Mouse (Mus musculus) intestine, embryonic 14.5 days (tissue): ENCODE results near the gene Slc22a23. TPM values are rescaled to one million over a fixed set of nuclear protein-coding genes. Genes with fewer than 3 reads are reported as not detected.

Experiments used
- ATAC-seq: fragments of 200-750 bp; cut with Nextera tagmentation; replicated peaks from 2 replicates; pipeline ENCODE4 v1.8.0; 2017; ENCODE audit warnings: low read depth, moderate number of reproducible peaks, moderate TSS enrichment, moderate library complexity; ENCODE audit not compliant: low FRiP score, low TSS enrichment
- DNase-seq: peaks from one replicate; pipeline ENCODE4 v3.0.0-alpha.2; 2018; ENCODE audit warnings: low spot score
- H3K27ac ChIP-seq: fragments of 300-500 bp; sonication (generic); 2 replicates; pipeline ENCODE4 v1.5.1; 2014; ENCODE audit warnings: low read depth, mild to moderate bottlenecking, control low read depth
- H3K27me3 ChIP-seq: fragments of 300-500 bp; sonication (generic); replicated peaks from 2 replicates; pipeline ENCODE4 v1.6.1; 2014; ENCODE audit warnings: low read length, control low read depth; ENCODE audit not compliant: control insufficient read depth, insufficient read depth
- H3K36me3 ChIP-seq: fragments of 300-500 bp; sonication (generic); 2 replicates; pipeline ENCODE4 v1.6.1; 2014; ENCODE audit warnings: low read length, control low read depth; ENCODE audit not compliant: control insufficient read depth, insufficient read depth
- H3K4me1 ChIP-seq: fragments of 300-500 bp; sonication (generic); replicated peaks from 2 replicates; pipeline ENCODE4 v1.6.1; 2014; ENCODE audit warnings: low read length, control low read depth, mixed read lengths; ENCODE audit not compliant: control insufficient read depth, insufficient read depth
- H3K4me2 ChIP-seq: fragments of 300-500 bp; sonication (generic); 2 replicates; pipeline ENCODE4 v1.6.1; 2014; ENCODE audit warnings: low read length
- H3K4me3 ChIP-seq: fragments of 300-500 bp; sonication (generic); 2 replicates; pipeline ENCODE4 v1.5.1; 2014; ENCODE audit warnings: low read depth, low read length, control low read depth, mixed read lengths
- H3K9ac ChIP-seq: fragments of 300-500 bp; sonication (generic); 2 replicates; pipeline ENCODE4 v1.6.1; 2014; ENCODE audit warnings: mild to moderate bottlenecking, low read length
- H3K9me3 ChIP-seq: fragments of 300-500 bp; sonication (generic); 2 replicates; pipeline ENCODE4 v1.6.1; 2016; ENCODE audit warnings: low read length, control low read depth; ENCODE audit not compliant: control insufficient read depth
- WGBS: fragments of 180-500 bp; shearing (Covaris S2); extraction: QIAGEN DNeasy Blood & Tissue Kit; methylation state at CpG from one replicate; pipeline ENCODE4 v1.1.7; 2014; 5-methylcytosine and 5-hydroxymethylcytosine counted together
- polyA plus RNA-seq: library from polyadenylated mRNA; unstranded; fragments of >200 nt; fragmentation: Nextera tagmentation; extraction: Ambion mirVana; gene quantifications from 2 replicates; pipeline ENCODE4 v1.2.1, GENCODE M21; 2014

Slc22a23 gene
- polyA plus RNA-seq, 1 experiment from 2014 or later: 4.0 TPM

DNA sequence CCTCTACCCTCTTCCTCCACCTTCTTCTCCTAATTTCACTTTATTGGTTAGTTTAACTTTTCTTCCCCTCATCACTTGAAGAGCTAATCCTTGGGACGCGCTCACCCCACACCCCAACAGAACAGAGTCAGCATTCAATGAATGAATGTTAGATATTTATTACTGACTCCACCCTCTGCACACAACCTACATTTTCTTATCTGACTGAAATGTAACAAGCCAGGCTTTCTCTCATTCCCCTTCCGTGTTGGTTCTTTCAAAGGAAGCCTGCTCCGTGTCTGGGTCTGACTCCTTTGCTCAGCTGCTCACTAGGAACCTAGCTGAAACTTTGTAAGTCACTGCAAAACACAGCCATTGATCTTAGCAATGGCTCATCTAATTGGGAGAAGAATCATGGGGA is 1.8 kb upstream of the Slc22a23 start:
- Histone ChIP-seq H3K27ac (no peak overlapping the region), H3K9me3 (no peaks in the 10 kb centered on the region), H3K9ac (no peak overlapping the region), H3K27me3 (peaks cover 43% of the 10 kb centered on the region), H3K4me1 (peaks cover 8% of the 10 kb centered on the region; the same call in 1 of the 2 replicates), H3K36me3 (no peaks in the 10 kb centered on the region), H3K4me2 (no peak overlapping the region), H3K4me3 (no peak overlapping the region)
- 42% methylated on average over 4 of the region's 4 CpGs for WGBS
- ATAC-seq (no peak), DNase-seq (no peak)

DNA sequence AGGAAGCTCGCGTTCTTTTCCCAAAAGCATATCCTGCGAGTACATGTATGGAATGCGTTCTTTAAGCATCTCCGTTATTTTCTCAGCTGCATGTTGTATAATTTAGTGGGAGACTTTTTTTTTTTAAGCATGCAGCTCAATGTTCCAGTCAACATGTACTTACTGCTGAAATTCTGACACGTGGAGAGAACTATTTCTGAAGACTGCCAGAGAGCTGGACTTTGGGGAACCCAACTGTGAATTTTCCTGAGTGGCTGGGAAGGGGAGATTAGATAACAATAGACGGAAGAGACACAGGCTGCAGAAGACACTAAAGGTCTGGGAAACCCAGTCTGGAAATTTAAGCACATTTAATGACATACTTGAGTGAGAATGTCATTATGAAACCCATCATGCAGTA is 1.3 kb upstream of the Slc22a23 start:
- H3K4me3 ChIP-seq: no peak overlapping the region
- no peaks in the 10 kb centered on the region for H3K9me3 ChIP-seq
- no peak for DNase-seq
- WGBS: 53% methylated on average over 7 of the region's 7 CpGs
- H3K36me3 ChIP-seq: no peaks in the 10 kb centered on the region
- no peak overlapping the region for H3K9ac ChIP-seq
- no peak for ATAC-seq
- no peak overlapping the region for H3K4me2 ChIP-seq
- peaks cover 8% of the 10 kb centered on the region; the same call in 1 of the 2 replicates for H3K4me1 ChIP-seq
- peaks cover 46% of the 10 kb centered on the region for H3K27me3 ChIP-seq
- H3K27ac ChIP-seq: no peak overlapping the region

DNA sequence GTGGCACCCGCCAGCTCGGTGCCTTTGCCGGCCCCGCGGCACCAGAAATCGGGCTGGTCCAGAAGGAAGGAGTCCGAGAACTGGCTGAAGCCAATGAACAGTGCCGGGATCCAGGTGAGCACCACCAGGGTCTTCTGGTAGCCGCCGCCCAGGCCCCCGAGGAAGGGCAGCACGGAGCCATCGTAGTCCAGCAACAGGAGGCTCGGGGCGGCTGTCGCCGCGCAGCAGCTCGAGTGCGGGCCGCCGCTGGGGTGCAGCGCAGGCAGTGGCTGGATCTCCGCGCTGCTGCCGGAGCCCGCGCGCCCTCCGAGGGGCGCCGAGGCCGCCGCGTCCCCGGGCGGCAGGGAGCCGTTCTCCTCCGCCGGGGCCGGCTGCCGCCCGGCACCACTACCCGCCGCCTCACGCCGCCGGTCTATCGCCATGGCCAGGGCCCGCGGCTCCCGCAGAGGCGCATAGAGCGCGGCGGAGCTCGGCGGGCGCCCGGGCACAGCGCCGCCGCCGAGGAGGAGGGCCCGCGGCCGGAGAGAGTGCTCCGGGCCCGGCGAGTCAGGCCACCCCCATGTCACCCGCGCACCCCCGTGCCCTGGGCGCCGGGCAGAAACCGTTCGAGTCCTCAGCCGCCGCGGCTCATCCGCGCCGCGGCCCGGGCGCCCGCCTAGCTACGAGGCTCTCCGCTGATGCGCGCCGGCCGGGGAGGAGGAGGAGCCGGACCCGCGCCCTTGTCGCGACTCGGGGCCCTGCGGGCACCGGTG is 430 bp downstream of the Slc22a23 start:
- Histone ChIP-seq H3K9me3 (no peaks in the 10 kb centered on the region), H3K36me3 (no peaks in the 10 kb centered on the region), H3K4me1 (peaks cover 8% of the 10 kb centered on the region; the same call in 1 of the 2 replicates), H3K27ac (0 out of 2 replicates have a peak overlapping the region, but pooled peaks have one; percentile 11), H3K4me2 (peak overlapping the region; percentile 98), H3K4me3 (peak overlapping the region; percentile 62), H3K27me3 (peaks cover 46% of the 10 kb centered on the region), H3K9ac (peak overlapping the region; percentile 67)
- ATAC-seq (peak; percentile 46), DNase-seq (no peak)
- under 1% methylated on average over 67 of the region's 101 CpGs for WGBS

DNA sequence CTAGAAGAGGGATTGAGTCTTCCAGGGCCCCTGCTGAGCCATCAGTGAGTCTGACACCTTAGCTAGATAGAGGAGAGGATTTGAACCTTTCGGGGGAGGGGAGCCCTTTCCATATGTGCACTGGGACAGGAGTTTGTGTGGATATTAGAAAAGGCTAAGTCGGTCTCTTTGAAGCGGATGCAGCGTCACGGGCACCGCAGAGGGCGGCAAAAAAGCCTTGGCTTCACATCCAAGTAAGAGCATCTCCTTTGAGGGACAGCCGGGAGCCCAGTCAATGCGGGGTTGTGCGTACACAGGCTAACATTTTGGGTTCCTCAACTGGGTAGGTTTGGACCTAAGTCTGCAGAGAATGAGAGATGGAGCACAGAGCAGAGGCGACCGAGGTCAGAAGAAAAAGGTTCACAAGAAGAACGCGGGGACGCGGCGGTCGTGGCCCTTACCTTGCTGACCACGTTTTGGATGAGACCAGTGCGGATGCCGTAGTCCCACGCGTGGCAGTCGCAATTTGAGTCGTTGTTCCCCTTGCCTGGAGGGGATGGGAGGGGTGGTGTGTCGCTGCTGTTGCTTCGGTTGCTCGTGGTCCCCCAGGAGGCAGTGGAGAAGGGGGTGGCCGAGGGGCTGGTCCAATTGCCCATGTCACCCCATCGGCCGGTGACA is 1.1 kb downstream of the Slc22a23 start:
- H3K27me3 ChIP-seq: peaks cover 46% of the 10 kb centered on the region
- H3K9me3 ChIP-seq: no peaks in the 10 kb centered on the region
- H3K36me3 ChIP-seq: no peaks in the 10 kb centered on the region
- ATAC-seq: 0 out of 2 replicates have a peak, but pooled peaks have one; percentile 4
- DNase-seq: peak; percentile 77
- H3K4me3 ChIP-seq: peak overlapping the region; percentile 62
- H3K4me1 ChIP-seq: peaks cover 8% of the 10 kb centered on the region; the same call in 1 of the 2 replicates
- 1% methylated on average over 31 of the region's 31 CpGs for WGBS
- peak overlapping the region; percentile 67 for H3K9ac ChIP-seq
- no peak overlapping the region for H3K27ac ChIP-seq
- peak overlapping the region; percentile 98 for H3K4me2 ChIP-seq

DNA sequence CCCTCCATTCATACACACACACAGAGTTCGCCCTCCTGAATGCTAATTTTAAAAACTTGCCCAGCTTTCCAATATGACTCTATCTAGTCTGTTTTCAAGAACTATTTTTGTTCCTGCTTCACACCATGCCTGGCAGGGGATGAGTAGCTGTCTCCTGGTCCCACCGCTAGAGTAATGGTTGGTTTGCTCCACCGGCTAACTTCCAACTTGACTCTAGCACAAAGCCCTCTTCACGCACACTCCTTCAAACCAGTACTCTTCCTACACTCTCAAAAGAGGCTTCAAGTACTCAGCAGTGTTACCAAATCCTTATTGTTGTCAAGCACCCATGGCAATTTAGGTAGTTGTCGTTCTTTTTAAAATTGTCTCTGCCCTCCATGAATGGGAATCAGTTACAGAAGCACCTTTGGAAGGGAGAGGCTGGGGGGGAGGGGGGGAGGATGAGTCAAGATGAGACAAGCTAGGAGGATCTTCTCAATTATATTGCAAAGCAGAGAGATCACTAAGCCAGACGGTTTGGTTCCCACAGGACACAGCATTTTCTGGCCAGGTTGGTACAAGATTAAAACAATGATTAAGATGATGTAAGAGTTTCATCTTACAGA is 2.6 kb downstream of the Slc22a23 start:
- H3K36me3 ChIP-seq: no peaks in the 10 kb centered on the region

DNA sequence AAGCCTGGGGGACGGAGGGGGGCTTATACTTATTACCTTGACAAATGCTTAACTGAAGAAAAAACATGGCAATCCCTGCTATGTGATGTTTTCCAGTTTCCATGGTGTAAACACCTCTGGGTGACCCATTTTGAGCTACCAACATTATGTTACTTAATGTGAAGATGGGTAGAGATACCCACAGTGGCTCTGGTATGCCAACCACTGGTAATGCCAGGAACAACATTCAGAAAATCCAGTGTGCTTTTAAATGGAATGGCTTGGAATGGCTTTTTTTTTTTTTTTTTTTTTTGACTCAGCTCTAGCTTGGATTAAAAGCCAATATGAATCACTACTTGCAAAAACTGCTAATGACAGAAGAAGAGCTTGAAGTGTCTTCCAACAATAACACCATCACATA is 8.1 kb downstream of the Slc22a23 start:
- Histone ChIP-seq H3K9me3 (no peaks in the 10 kb centered on the region), H3K4me3 (no peak overlapping the region), H3K27me3 (peaks cover 5% of the 10 kb centered on the region; the same call in 1 of the 2 replicates), H3K4me2 (no peak overlapping the region), H3K9ac (no peak overlapping the region), H3K4me1 (no peaks in the 10 kb centered on the region), H3K36me3 (no peaks in the 10 kb centered on the region), H3K27ac (no peak overlapping the region)
- WGBS: 93% methylated on average over 1 of the region's 1 CpGs
- no peak for DNase-seq
- ATAC-seq: no peak

More for the DNA sequence above, 2.6 kb downstream of the Slc22a23 start:
- ATAC-seq (no peak), DNase-seq (no peak)
- no peak overlapping the region for H3K4me2 ChIP-seq
- no peaks in the 10 kb centered on the region for H3K9me3 ChIP-seq
- no peak overlapping the region for H3K27ac ChIP-seq
- H3K4me3 ChIP-seq: no peak overlapping the region
- no peak overlapping the region for H3K9ac ChIP-seq
- WGBS: 82% methylated on average over 6 of the region's 6 CpGs
- H3K4me1 ChIP-seq: peaks cover 8% of the 10 kb centered on the region; the same call in 1 of the 2 replicates
- H3K27me3 ChIP-seq: peaks cover 46% of the 10 kb centered on the region

DNA sequence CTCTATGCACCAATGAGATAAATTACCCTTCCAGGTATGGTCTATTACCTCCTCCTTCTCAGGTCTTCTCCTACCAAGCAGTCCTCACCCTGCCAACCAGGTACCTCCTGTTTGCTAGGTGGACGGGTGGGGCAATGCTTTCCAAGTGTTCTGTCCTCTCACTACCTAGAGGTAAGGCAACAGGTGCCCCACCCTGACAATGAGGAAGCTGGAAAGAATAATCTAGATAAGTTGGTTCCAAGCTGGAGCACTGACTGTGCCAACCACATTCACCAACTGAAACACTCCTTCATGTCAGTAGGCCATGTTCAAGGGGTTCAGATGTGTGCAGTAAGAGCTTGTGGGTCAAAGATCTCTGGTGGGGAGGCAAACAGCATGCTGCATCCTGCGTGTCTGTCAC is 10.1 kb downstream of the Slc22a23 start:
- ATAC-seq: no peak
- no peak overlapping the region for H3K4me2 ChIP-seq
- DNase-seq: no peak

DNA sequence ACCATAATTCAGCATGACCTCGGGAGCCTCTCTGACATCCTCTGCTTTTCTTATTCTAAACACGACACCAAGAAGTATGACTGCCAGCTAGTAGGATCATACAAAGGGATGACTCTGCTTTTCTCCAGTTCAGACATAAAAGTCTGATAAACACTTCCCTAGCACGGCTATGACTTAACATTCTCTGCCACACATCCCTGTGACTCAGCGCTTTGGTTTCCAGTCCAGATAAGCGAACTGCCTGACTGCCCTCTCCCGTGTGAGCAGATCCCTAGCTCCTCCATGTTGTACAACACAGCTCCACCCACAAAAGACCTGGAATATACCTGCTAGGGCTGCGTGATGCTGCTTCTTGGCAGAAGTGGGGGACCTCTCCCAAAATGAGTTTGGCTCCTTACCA is 12.2 kb downstream of the Slc22a23 start:
- no peak overlapping the region for H3K4me3 ChIP-seq
- peak; percentile 59 for DNase-seq
- no peaks in the 10 kb centered on the region for H3K4me1 ChIP-seq
- H3K9me3 ChIP-seq: no peaks in the 10 kb centered on the region
- peak; percentile 73; the same call in 1 of the 2 replicates for ATAC-seq
- no peaks in the 10 kb centered on the region for H3K27me3 ChIP-seq
- H3K36me3 ChIP-seq: no peaks in the 10 kb centered on the region
- no peak overlapping the region for H3K27ac ChIP-seq
- 23% methylated on average over 7 of the region's 7 CpGs for WGBS
- no peak overlapping the region for H3K9ac ChIP-seq
- H3K4me2 ChIP-seq: no peak overlapping the region

More for the DNA sequence above, 10.1 kb downstream of the Slc22a23 start:
- 87% methylated on average over 2 of the region's 2 CpGs for WGBS
- Histone ChIP-seq H3K27me3 (no peaks in the 10 kb centered on the region), H3K9me3 (no peaks in the 10 kb centered on the region), H3K27ac (no peak overlapping the region), H3K36me3 (no peaks in the 10 kb centered on the region), H3K9ac (no peak overlapping the region), H3K4me1 (no peaks in the 10 kb centered on the region), H3K4me3 (no peak overlapping the region)
